In genomic region chr11:43903351-43903750, GRCm38 (mm10) we compare ENCODE assay signal across 25 mouse cellular contexts.
"Had no signal": no experiment of that assay in that cellular context is flagged by ENCODE, and none has a peak within 500 bp of the region (broad histone marks: within the 10 kb centered on the region; RNA-seq: fewer than 3 reads in every experiment).

No protein-coding gene starts in this region.

- H3K4me2 ChIP-seq: heart, embryonic 13.5 days; heart, embryonic 15.5 days; hindbrain, embryonic 13.5 days; hindbrain, embryonic 15.5 days; kidney, embryonic 15.5 days; limb, embryonic 13.5 days; limb, embryonic 15.5 days; liver, embryonic 13.5 days had no signal

- H3K36me3 ChIP-seq: heart, embryonic 10.5 days; heart, embryonic 13.5 days; heart, embryonic 15.5 days; hindbrain, embryonic 13.5 days; hindbrain, embryonic 15.5 days; kidney, embryonic 15.5 days; limb, embryonic 13.5 days; limb, embryonic 15.5 days; liver, embryonic 13.5 days had no signal

- H3K27me3 ChIP-seq: heart, embryonic 13.5 days; heart, embryonic 15.5 days; hindbrain, embryonic 13.5 days; hindbrain, embryonic 15.5 days; kidney, embryonic 15.5 days; limb, embryonic 13.5 days; limb, embryonic 15.5 days; liver, embryonic 13.5 days had no signal

- DNase-seq: gastrocnemius, postnatal 14 days; gastrocnemius, postnatal 36 days; heart, adult 18-20 months; heart, postnatal 14 days; heart, postnatal 36 days; kidney, adult 11 months; kidney, adult 2 months; kidney, adult 9 months; kidney, postnatal 14 days; kidney, postnatal 36 days; layer of hippocampus, adult 9-11 months; layer of hippocampus, postnatal 36 days; left cerebral cortex, postnatal 4 days; liver, embryonic 13.5 days had no signal

- H3K27ac ChIP-seq: heart, embryonic 10.5 days; heart, embryonic 13.5 days; heart, embryonic 15.5 days; hindbrain, embryonic 13.5 days; hindbrain, embryonic 15.5 days; hindbrain, postnatal 0 days; kidney, embryonic 15.5 days; kidney, postnatal 0 days; limb, embryonic 13.5 days; limb, embryonic 15.5 days; liver, embryonic 13.5 days had no signal

- ATAC-seq: hindbrain, postnatal 0 days; intestine, embryonic 16.5 days had no signal

- H3K4me1 ChIP-seq: heart, embryonic 10.5 days; heart, embryonic 13.5 days; heart, embryonic 15.5 days; hindbrain, embryonic 13.5 days; hindbrain, embryonic 15.5 days; kidney, embryonic 15.5 days; limb, embryonic 13.5 days; limb, embryonic 15.5 days; liver, embryonic 13.5 days had no signal

- H3K9me3 ChIP-seq: heart, embryonic 10.5 days; heart, embryonic 13.5 days; heart, embryonic 15.5 days; hindbrain, embryonic 13.5 days; hindbrain, embryonic 15.5 days; kidney, embryonic 15.5 days; limb, embryonic 13.5 days; limb, embryonic 15.5 days; liver, embryonic 13.5 days had no signal

- H3K9ac ChIP-seq: heart, embryonic 13.5 days; heart, embryonic 15.5 days; hindbrain, embryonic 13.5 days; hindbrain, embryonic 15.5 days; kidney, embryonic 15.5 days; limb, embryonic 13.5 days; limb, embryonic 15.5 days; liver, embryonic 13.5 days had no signal

- H3K4me3 ChIP-seq: heart, embryonic 10.5 days; heart, embryonic 13.5 days; heart, embryonic 15.5 days; hindbrain, embryonic 13.5 days; hindbrain, embryonic 15.5 days; kidney, embryonic 15.5 days; limb, embryonic 13.5 days; limb, embryonic 15.5 days; liver, embryonic 13.5 days had no signal
